Mouse (Mus musculus): Measurements from ENCODE around the gene Leprot. TPM values are rescaled to one million over a fixed set of nuclear protein-coding genes. Genes with fewer than 3 reads are reported as not detected.

Gene Leprot
- total and polyA plus RNA-seq, 3 experiments, result 51.5 to 51.7 TPM; not detected in 1

GRCm38 (mm10) chr4:101648745-101649144, 1.2 kb downstream of the Leprot start:
- peak overlapping the region; percentile 24 to 90 for H3K4me3 ChIP-seq (ENCODE audit: control insufficient read depth in 1 of 2, insufficient read depth in 1 of 2, low read depth in 2 of 2, low read length in 2 of 2)
- peak; percentile 84 for DNase-seq (ENCODE audit: low read depth, low spot score)
- peaks cover 19 to 36% of the 10 kb centered on the region in 2 experiments for H3K4me1 ChIP-seq (ENCODE audit: control insufficient read depth in 1 of 2, insufficient read depth in 2 of 2, low read length in 2 of 2)
- H3K9me3 ChIP-seq (replicated peaks; ENCODE audit: insufficient read depth, low read length), result no peaks in the 10 kb centered on the region
- no peaks in the 10 kb centered on the region for H3K27me3 ChIP-seq (ENCODE audit: control insufficient read depth in 1 of 2, insufficient read depth in 2 of 2, low read length in 2 of 2)
- H3K36me3 ChIP-seq (ENCODE audit: control insufficient read depth in 1 of 2, insufficient read depth in 2 of 2, low read length in 2 of 2), result peaks cover 2 to 44% of the 10 kb centered on the region in 2 experiments
- peak overlapping the region; percentile 91 for H3K9ac ChIP-seq (ENCODE audit: control insufficient read depth, low read depth, low read length, poor library complexity, severe bottlenecking)
- peaks cover 43% of the 10 kb centered on the region for H3K79me2 ChIP-seq (ENCODE audit: control insufficient read depth, insufficient read depth, low read length, poor library complexity)
- TF ChIP-seq USF1 (IDR thresholded peaks at IDR 0.05; ENCODE audit: low read depth, low read length), result no peak
- TF ChIP-seq POLR2A (IDR thresholded peaks at IDR 0.05; ENCODE audit: control insufficient read depth in 1 of 2, insufficient read depth in 1 of 2, low read depth in 1 of 2, low read length in 2 of 2, poor library complexity in 1 of 2), result 0 out of 4 replicates have a peak, but pooled peaks of 1 of the 2 experiments have one; percentile 16
- peak; percentile 71 for TF ChIP-seq TAL1 (IDR thresholded peaks at IDR 0.05; ENCODE audit: low read length)
- TF ChIP-seq E2F4 (IDR thresholded peaks at IDR 0.05; ENCODE audit: borderline replicate concordance, low read depth, low read length), result no peak
- TF ChIP-seq CHD1 (IDR thresholded peaks at IDR 0.05; ENCODE audit: low read depth, low read length), result no peak
- no peak for TF ChIP-seq GABPA (IDR thresholded peaks at IDR 0.05; ENCODE audit: low read depth, low read length)
- no peak for TF ChIP-seq CHD2 (IDR thresholded peaks at IDR 0.05; ENCODE audit: low read length)
- TF ChIP-seq SIN3A (IDR thresholded peaks at IDR 0.05; ENCODE audit: low read length), result peak; percentile 85
- peak; percentile 96 for TF ChIP-seq GATA1 (IDR thresholded peaks at IDR 0.05; ENCODE audit: low read depth, low read length)
- 0 out of 2 replicates have a peak, but pooled peaks have one; percentile 66 for TF ChIP-seq RCOR1 (IDR thresholded peaks at IDR 0.05; ENCODE audit: low read depth, low read length)
- peak; percentile 97 for TF ChIP-seq TCF12 (IDR thresholded peaks at IDR 0.05; ENCODE audit: low read depth, low read length)
- 0 out of 2 replicates have a peak, but pooled peaks have one; percentile 60 for TF ChIP-seq POLR2AphosphoS2 (IDR thresholded peaks at IDR 0.05; ENCODE audit: low read length)
- TF ChIP-seq ZNF384 (IDR thresholded peaks at IDR 0.05; ENCODE audit: low read depth, low read length), result no peak
- TF ChIP-seq ZC3H11A (IDR thresholded peaks at IDR 0.05; ENCODE audit: low read depth, low read length), result no peak
- TF ChIP-seq MAFK (IDR thresholded peaks at IDR 0.05; ENCODE audit: borderline replicate concordance, low read depth, low read length), result no peak
- TF ChIP-seq USF2 (IDR thresholded peaks at IDR 0.05; ENCODE audit: borderline replicate concordance in 1 of 2, insufficient read depth in 1 of 2, low read depth in 1 of 2, low read length in 2 of 2), result no peak
- TF ChIP-seq MYB (IDR thresholded peaks at IDR 0.05; ENCODE audit: low read depth, low read length), result peak; percentile 98
- TF ChIP-seq TBP (IDR thresholded peaks at IDR 0.05; ENCODE audit: low read depth, low read length), result peak; percentile 54; the same call in 1 of the 2 replicates
- no peak for TF ChIP-seq NRF1 (IDR thresholded peaks at IDR 0.05; ENCODE audit: insufficient read depth, low read depth, low read length, poor library complexity, severe bottlenecking)
- peak; percentile 36; the same call in 1 of the 2 replicates for TF ChIP-seq ELF1 (IDR thresholded peaks at IDR 0.05; ENCODE audit: low read depth, low read length)
- TF ChIP-seq NELFE (IDR thresholded peaks at IDR 0.05; ENCODE audit: low read depth, low read length), result peak; percentile 31; the same call in 1 of the 2 replicates
- TF ChIP-seq SMC3 (IDR thresholded peaks at IDR 0.05; ENCODE audit: low read depth, low read length), result no peak
- TF ChIP-seq UBTF (IDR thresholded peaks at IDR 0.05; ENCODE audit: borderline replicate concordance, insufficient read depth, low read depth, low read length), result no peak
- TF ChIP-seq EP300 (IDR thresholded peaks at IDR 0.05; ENCODE audit: low read depth in 1 of 2, low read length in 2 of 2), result peak; percentile 99
- no peak for TF ChIP-seq KAT2A (conservative IDR thresholded peaks at IDR 0.05; ENCODE audit: low read depth, low read length)
- peak; percentile 17; the same call in 1 of the 2 replicates for TF ChIP-seq ZMIZ1 (IDR thresholded peaks at IDR 0.05; ENCODE audit: low read depth, low read length)
- TF ChIP-seq MYC (IDR thresholded peaks at IDR 0.05; ENCODE audit: low read depth, low read length), result 0 out of 2 replicates have a peak, but pooled peaks have one; percentile 63
- TF ChIP-seq CTCF (IDR thresholded peaks at IDR 0.05 in 2 of 3, conservative IDR thresholded peaks at IDR 0.05 in 1 of 3; ENCODE audit: control insufficient read depth in 1 of 3, insufficient read depth in 1 of 3, low read depth in 2 of 3, low read length in 3 of 3, poor library complexity in 1 of 3, severe bottlenecking in 1 of 3), result no peak
- peak; percentile 92 for TF ChIP-seq ETS1 (IDR thresholded peaks at IDR 0.05; ENCODE audit: low read depth, low read length)
- no peak for TF ChIP-seq ZKSCAN1 (IDR thresholded peaks at IDR 0.05; ENCODE audit: low read depth, low read length)
- TF ChIP-seq HCFC1 (IDR thresholded peaks at IDR 0.05; ENCODE audit: low read depth, low read length), result no peak
- no peak for TF ChIP-seq BHLHE40 (IDR thresholded peaks at IDR 0.05; ENCODE audit: borderline replicate concordance, low read depth, low read length)
- peak; percentile 85; the same call in 1 of the 2 replicates for TF ChIP-seq MEF2A (IDR thresholded peaks at IDR 0.05; ENCODE audit: extremely low read depth, insufficient replicate concordance, low read depth, low read length, poor library complexity, severe bottlenecking)
- no peak for TF ChIP-seq RAD21 (IDR thresholded peaks at IDR 0.05; ENCODE audit: low read depth, low read length)
- H3K27ac ChIP-seq (ENCODE audit: control insufficient read depth, low read depth, low read length), result peak overlapping the region; percentile 97

All from MEL (cell line).